Mouse (Mus musculus) midbrain, postnatal 0 days (tissue): ENCODE results near the gene Chrnb2. TPM values are rescaled to one million over a fixed set of nuclear protein-coding genes. Genes with fewer than 3 reads are reported as not detected.
A peak's percentile ranks its signal among the peaks of the same experiment; 100 is the strongest.

Experiments used
- ATAC-seq: fragments of 200-750 bp; cut with Nextera tagmentation; 2 replicates; pipeline ENCODE4 v1.8.0; 2017; ENCODE audit warnings: moderate number of reproducible peaks, mild to moderate bottlenecking, moderate TSS enrichment, moderate library complexity; ENCODE audit not compliant: low FRiP score
- DNase-seq: peaks from one replicate; pipeline ENCODE4 v3.0.0-alpha.2; 2015; ENCODE audit warnings: low spot score
- H3K27ac ChIP-seq: fragments of 300-500 bp; sonication (generic); 2 replicates; pipeline ENCODE4 v1.5.1; 2014; ENCODE audit warnings: low read depth, mild to moderate bottlenecking, low read length, mixed read lengths
- H3K27me3 ChIP-seq: fragments of 300-500 bp; sonication (generic); 2 replicates; pipeline ENCODE4 v1.6.1; 2014; ENCODE audit warnings: low read length, control low read depth, mixed read lengths; ENCODE audit not compliant: insufficient read depth
- H3K36me3 ChIP-seq: fragments of 300-500 bp; sonication (generic); 2 replicates; pipeline ENCODE4 v1.6.1; 2014; ENCODE audit warnings: low read length, control low read depth, mixed read lengths; ENCODE audit not compliant: insufficient read depth
- H3K4me1 ChIP-seq: fragments of 300-500 bp; sonication (generic); 2 replicates; pipeline ENCODE4 v1.6.1; 2014; ENCODE audit warnings: mild to moderate bottlenecking, control low read depth, antibody characterized with exemption, low read length, mixed read lengths; ENCODE audit not compliant: insufficient read depth
- H3K4me2 ChIP-seq: fragments of 300-500 bp; sonication (generic); 2 replicates; pipeline ENCODE4 v1.6.1; 2014; ENCODE audit warnings: low read depth, mild to moderate bottlenecking, low read length, mixed read lengths; ENCODE audit not compliant: poor library complexity, severe bottlenecking
- H3K4me3 ChIP-seq: fragments of 300-500 bp; sonication (generic); 2 replicates; pipeline ENCODE4 v1.5.1; 2014; ENCODE audit warnings: low read depth, mild to moderate bottlenecking, low read length, moderate library complexity
- H3K9ac ChIP-seq: fragments of 300-500 bp; sonication (generic); replicated peaks from 2 replicates; pipeline ENCODE4 v1.6.1; 2014; ENCODE audit warnings: mild to moderate bottlenecking, low read length, moderate library complexity, mixed read lengths; ENCODE audit not compliant: poor library complexity, severe bottlenecking
- H3K9me3 ChIP-seq: fragments of 300-500 bp; sonication (generic); 2 replicates; pipeline ENCODE4 v1.6.1; 2016; ENCODE audit warnings: low read length, control low read depth
- CTCF ChIP-seq: IDR thresholded peaks from 2 replicates; pipeline ENCODE4 v1.5.1; 2016; ENCODE audit warnings: antibody characterized with exemption, mild to moderate bottlenecking
- WGBS: fragments of 180-500 bp; shearing (Covaris S2); extraction: QIAGEN DNeasy Blood & Tissue Kit; methylation state at CpG from one replicate; pipeline ENCODE4 v1.1.7; 2014; 5-methylcytosine and 5-hydroxymethylcytosine counted together
- polyA plus RNA-seq: library from polyadenylated mRNA; unstranded; fragments of >200 nt; fragmentation: Nextera tagmentation; extraction: Ambion mirVana; gene quantifications from 2 replicates; pipeline ENCODE4 v1.2.1, GENCODE M21; 2015
- total RNA-seq: library from RNA; depleted of rRNA; stranded (reverse); fragments of >200 nt; gene quantifications from 2 replicates; pipeline ENCODE4 v1.2.3, GENCODE M21; 2014

Gene Chrnb2
- total and polyA plus RNA-seq, 2 experiments from 2014 or later: 20.5 to 47.3 TPM

DNA sequence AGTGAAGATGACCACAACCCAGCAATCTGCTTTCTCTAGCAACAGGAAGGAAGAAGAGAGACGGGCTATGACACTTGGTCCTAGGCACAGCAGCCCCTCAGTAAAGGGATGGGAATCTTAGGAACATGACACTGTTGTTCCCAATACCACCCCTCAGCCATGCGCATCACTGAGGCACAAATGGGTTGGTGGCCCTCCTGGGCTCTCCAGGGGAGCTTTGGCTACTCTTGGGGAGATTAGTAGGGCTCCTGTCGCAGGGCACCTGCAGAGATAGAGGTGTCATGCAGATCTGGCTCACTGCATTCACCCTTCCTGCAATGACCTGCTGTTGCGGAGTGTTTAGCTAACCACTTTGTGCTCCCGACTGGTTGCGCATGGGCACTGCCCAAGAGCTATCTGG lies 21.8 kb upstream of the Chrnb2 start:
- Histone ChIP-seq H3K9ac (no peak overlapping the region), H3K4me2 (no peak overlapping the region), H3K4me1 (no peaks in the 10 kb centered on the region), H3K27me3 (no peaks in the 10 kb centered on the region), H3K27ac (no peak overlapping the region), H3K9me3 (no peaks in the 10 kb centered on the region), H3K36me3 (peaks cover 17% of the 10 kb centered on the region), H3K4me3 (no peak overlapping the region)
- TF ChIP-seq CTCF: no peak
- DNase-seq (no peak), ATAC-seq (no peak)
- 80% methylated on average over 6 of the region's 6 CpGs for WGBS

DNA sequence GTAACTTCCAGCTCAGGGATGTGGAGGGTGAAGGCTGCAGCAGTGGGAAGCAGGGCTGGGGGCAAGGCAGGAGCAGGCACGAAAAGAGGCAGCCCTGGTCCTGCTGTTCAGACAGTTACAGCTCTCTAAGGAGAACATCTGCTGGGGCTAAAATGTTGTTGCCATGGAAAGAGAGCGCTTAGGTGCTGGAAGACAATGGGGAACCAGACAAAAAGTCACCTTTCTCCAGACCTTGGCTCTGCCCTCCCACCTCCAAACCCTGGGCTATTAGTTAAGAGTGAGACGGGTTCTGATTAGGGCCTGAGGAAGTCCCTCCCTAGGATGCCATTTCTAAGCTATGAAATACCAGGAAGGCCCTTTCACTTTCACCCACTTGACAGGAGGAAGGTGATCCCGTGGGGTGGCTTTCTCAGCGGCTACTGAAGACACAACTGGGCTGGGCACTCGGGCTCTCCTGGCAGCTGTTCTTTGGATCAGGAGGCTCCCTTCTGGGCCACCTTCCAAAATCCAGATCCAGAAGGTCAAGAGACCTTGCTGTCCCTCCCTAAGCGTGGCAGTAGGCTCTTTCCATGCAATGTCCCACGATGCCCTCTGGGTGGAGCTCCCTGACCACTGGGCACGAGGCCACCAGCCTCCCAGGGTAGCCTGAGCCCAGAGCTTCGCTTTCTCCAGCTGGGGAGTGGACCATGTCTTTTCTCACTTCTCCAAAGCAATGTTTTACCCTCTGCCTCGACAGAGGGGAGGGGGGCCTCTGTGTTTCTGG lies 20.7 kb upstream of the Chrnb2 start:
- Histone ChIP-seq H3K36me3 (peaks cover 28% of the 10 kb centered on the region), H3K9me3 (no peaks in the 10 kb centered on the region), H3K4me3 (no peak overlapping the region), H3K4me2 (no peak overlapping the region), H3K9ac (no peak overlapping the region), H3K27me3 (no peaks in the 10 kb centered on the region), H3K4me1 (no peaks in the 10 kb centered on the region), H3K27ac (no peak overlapping the region)
- DNase-seq: peak; percentile 82
- 19% methylated on average over 11 of the region's 11 CpGs for WGBS
- peak; percentile 78 for TF ChIP-seq CTCF
- peak; percentile 62; the same call in 1 of the 2 replicates for ATAC-seq

DNA sequence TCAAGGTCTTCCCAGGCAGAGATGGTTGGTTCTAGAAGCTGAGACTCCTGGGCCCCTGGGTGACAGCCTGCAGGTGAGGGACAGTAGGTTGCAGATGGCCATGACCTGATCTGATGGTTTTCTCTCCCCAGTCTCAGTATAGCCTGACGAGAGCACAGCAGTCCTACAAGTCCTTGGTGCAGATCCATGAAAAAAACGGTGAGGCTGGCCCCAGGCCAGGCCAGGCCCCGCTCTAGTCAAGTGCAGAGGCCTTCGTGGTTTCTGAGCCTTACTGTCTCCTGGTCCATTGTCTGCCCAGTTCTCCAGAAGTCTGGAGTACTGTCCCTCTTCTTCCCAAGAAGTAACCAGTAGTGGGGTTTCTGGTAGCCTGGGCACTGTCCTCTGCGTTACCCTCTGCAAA lies 17.2 kb upstream of the Chrnb2 start:
- no peak for TF ChIP-seq CTCF
- DNase-seq: no peak
- no peak overlapping the region for H3K27ac ChIP-seq
- H3K9me3 ChIP-seq: no peaks in the 10 kb centered on the region
- H3K4me2 ChIP-seq: no peak overlapping the region
- H3K27me3 ChIP-seq: no peaks in the 10 kb centered on the region
- no peak overlapping the region for H3K9ac ChIP-seq
- 69% methylated on average over 5 of the region's 5 CpGs for WGBS
- H3K4me3 ChIP-seq: no peak overlapping the region
- peaks cover 52% of the 10 kb centered on the region for H3K36me3 ChIP-seq
- no peak for ATAC-seq
- H3K4me1 ChIP-seq: no peaks in the 10 kb centered on the region

DNA sequence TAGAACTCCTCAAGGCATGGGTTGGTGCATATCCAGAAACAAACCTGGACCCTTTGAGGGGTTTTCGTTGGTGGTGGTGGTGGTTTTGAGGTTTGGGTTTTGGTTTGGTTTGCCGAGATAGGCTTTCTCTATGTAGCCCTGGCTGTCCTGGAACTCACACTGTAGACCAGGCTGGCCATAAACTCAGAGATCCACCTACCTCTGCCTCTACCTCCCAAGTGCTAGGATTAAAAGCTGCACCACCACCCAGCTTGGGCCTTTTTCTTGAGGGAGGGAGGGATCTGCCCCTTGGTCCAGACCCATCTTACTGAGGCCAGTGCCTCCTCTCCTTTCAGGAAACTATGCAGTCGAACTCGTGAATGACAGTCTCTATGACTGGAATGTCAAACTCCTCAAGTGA lies 15.7 kb upstream of the Chrnb2 start:
- ATAC-seq: no peak
- Histone ChIP-seq H3K36me3 (peaks cover 57% of the 10 kb centered on the region), H3K4me2 (no peak overlapping the region), H3K27me3 (no peaks in the 10 kb centered on the region), H3K4me3 (no peak overlapping the region), H3K27ac (no peak overlapping the region), H3K4me1 (peaks cover 3% of the 10 kb centered on the region), H3K9ac (no peak overlapping the region), H3K9me3 (no peaks in the 10 kb centered on the region)
- DNase-seq: no peak
- TF ChIP-seq CTCF: no peak
- WGBS: 83% methylated on average over 4 of the region's 4 CpGs

DNA sequence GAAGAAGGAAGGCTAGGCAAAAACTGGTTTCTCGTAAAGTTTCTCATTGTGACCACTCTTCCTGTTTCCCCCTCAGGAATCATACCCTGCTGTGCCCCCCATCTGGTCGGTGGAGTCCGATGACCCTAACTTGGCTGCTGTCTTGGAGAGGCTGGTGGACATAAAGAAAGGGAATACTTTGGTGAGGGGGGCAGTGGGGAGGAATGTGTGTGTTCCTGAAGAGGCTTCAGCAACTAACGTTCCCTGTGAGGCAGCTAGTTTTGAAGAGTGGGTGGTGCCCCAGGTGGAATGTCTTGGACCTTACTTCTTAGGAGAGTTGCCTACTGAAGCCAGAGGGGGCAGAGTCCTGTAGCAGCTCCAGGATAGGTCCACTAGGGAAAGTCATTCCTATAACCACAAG lies 11.6 kb upstream of the Chrnb2 start:
- 80% methylated on average over 4 of the region's 4 CpGs for WGBS
- Histone ChIP-seq H3K27ac (no peak overlapping the region), H3K9me3 (no peaks in the 10 kb centered on the region), H3K4me3 (no peak overlapping the region), H3K9ac (no peak overlapping the region), H3K36me3 (peaks cover 38% of the 10 kb centered on the region), H3K4me2 (no peak overlapping the region), H3K27me3 (no peaks in the 10 kb centered on the region), H3K4me1 (peaks cover 14% of the 10 kb centered on the region)
- no peak for ATAC-seq
- no peak for DNase-seq
- TF ChIP-seq CTCF: no peak; the same call in 1 of the 2 replicates

DNA sequence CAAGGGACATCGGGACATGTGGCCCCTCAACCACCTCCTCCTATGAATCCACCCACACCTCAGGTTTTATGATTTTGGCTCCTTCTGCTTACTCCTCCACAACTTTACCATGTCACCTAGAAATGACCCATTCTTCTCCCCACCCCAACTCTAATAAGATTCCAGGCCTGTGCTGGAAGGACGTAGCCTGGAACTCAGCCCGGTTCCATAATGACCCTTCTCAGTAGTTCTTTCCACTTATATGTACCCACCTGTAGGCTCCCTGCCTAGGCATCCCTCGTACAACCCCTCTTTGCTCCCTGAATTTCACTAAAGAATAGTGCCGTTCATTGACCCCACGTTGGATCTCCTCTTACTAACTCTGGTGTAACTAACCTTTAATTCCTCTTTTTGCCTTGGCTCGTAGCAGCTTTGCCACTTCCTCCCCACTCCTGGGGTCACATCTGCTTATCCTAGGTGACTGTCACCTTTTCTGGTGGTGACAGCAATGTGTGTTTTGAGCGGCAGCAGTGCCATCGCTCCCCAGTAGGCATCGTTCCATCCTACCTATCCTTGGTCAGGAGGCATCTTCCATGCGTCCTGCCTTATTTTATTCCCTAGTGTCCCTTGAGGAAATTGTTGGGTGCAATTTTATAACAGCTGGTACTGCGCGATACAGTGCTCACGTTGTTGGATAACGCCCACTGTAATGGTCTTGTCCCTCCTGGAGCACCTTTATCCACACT lies 10.0 kb upstream of the Chrnb2 start:
- peak overlapping the region; percentile 97 for H3K9ac ChIP-seq
- H3K9me3 ChIP-seq: no peaks in the 10 kb centered on the region
- TF ChIP-seq CTCF: no peak
- ATAC-seq (no peak), DNase-seq (no peak)
- peak overlapping the region; percentile 93 for H3K27ac ChIP-seq
- H3K4me1 ChIP-seq: peaks cover 14% of the 10 kb centered on the region
- H3K4me2 ChIP-seq: peak overlapping the region; percentile 92
- WGBS: 50% methylated on average over 15 of the region's 15 CpGs
- peaks cover 23% of the 10 kb centered on the region for H3K36me3 ChIP-seq
- H3K4me3 ChIP-seq: peak overlapping the region; percentile 94
- H3K27me3 ChIP-seq: no peaks in the 10 kb centered on the region
